Mouse (Mus musculus): Measurements from ENCODE around the gene Rnaseh2c. TPM values are rescaled to one million over a fixed set of nuclear protein-coding genes. Genes with fewer than 3 reads are reported as not detected.
A peak's percentile ranks its signal among the peaks of the same experiment; 100 is the strongest.

Rnaseh2c gene
- total RNA-seq, 2 experiments from 2014 or later = 42.4 to 53.6 TPM

DNA sequence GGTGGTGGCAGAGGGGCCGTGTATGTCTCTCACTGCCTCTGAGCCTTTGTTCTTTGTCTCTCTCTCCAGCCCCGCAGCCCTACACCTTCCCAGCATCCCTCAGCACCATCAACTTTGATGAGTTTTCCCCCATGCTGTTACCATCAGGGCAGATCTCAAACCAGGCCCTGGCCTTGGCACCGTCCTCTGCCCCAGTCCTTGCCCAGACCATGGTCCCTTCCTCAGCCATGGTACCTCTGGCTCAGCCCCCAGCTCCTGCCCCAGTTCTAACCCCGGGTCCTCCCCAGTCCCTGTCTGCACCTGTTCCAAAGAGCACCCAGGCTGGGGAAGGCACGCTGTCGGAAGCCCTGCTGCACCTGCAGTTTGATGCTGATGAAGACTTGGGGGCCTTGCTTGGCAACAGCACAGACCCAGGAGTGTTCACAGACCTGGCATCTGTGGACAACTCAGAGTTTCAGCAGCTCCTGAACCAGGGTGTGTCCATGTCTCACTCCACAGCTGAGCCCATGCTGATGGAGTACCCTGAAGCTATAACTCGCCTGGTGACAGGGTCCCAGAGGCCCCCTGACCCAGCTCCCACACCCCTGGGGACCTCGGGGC is 45.2 kb downstream of the Rnaseh2c start:
- peak; percentile 19 for DNase-seq
- intact Hi-C loops (cut with DNase I) = no loop called here
- H3K27ac ChIP-seq = no peak overlapping the region
- TF ChIP-seq CTCF (IDR thresholded peaks at IDR 0.05) = no peak
- H3K4me3 ChIP-seq = no peak overlapping the region

DNA sequence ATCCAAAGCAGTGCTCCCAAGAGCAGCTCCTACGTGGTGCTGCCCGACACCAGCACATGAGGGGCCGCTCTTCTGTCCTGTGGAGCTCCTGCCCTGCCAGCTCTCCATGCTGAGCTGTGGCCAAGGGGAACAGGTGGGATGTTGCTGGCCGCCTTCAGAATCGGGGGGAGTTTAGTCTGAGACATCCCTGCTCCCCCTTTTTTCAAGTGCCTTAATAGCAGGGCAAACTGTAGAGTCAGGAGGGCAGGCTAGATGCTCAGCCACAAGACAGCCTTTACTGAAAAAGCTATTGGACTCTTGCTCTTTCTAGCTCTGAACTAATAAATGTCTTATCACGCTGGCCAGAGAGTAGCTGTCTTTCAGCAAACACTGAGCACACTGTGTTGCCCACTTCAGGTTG is 46.1 kb downstream of the Rnaseh2c start:
- H3K27ac ChIP-seq = peak overlapping the region; percentile 86
- DNase-seq = peak; percentile 13
- no peak overlapping the region for H3K4me3 ChIP-seq
- intact Hi-C loops (cut with DNase I) = no loop called here
- no peak for TF ChIP-seq CTCF (IDR thresholded peaks at IDR 0.05)

DNA sequence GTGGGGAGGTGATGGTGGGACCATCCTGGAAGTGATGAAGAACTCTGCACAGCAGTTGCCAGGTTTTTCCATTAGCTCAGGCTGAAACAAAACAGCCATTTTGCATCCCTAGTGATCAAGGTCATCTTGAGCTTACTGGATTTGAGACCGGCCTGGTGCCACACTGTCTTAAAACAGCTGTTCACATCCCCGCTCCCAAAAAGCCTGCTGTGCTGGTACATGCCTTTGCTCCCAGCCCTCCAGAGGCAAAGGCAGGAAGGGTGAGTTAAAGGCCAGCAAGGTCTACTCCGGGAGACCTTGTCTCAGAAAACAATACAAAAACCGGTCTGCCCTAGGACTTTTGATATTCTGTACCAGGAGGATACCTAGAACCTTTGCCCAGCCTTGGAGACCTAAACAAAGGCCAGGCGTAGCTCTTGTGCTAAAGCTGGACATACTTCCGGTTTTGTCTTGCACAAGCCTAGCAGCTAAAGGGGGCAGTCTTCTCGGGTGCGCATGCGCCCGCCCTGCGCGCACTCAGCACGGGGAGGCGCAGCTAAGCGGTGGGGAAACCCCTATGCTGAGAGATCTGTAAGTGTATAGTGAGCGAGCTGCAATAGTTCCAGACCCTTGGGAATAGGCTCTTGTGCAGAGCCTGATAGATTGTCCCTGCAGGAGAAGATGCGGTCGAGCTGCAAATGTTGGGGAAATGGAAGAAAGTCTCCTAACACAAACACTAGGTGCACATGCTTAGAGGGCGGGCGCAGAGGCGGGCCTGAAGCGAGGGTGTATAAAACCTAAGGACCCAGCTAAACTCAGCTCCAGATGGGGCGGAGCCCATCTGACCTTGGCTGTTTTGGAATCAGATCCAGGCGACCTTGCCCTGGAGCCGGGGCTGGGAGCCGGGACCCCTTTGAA is 47.0 kb downstream of the Rnaseh2c start:
- peak; percentile 88 for DNase-seq
- intact Hi-C loops (cut with DNase I) = no loop called here

DNA sequence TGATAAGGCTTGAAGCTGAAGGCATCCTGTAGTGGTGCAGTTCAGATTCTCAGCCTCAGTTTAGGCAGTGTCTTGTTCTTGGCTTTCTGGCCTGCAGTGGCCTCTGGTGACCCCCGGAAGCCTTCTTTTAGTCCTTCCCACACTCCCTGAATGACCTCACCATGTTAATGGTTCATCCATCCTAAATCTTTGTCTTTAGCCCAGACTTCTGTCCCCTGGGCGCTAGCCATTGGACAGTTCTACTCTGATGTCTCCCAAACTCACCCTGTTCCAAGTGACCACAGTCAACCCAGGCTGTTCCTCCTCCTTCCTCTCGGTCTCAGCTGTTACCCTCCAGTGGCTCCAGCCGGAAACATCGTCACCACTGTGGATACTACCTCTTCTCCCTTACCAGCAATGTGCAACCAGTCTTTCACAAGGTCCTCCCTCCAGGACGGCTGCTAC is 47.6 kb downstream of the Rnaseh2c start:
- Histone ChIP-seq H3K4me3 (peak overlapping the region; percentile 69), H3K27ac (peak overlapping the region; percentile 86)
- DNase-seq = peak; percentile 76
- intact Hi-C loops (cut with DNase I) = no loop called here
- no peak for TF ChIP-seq CTCF (IDR thresholded peaks at IDR 0.05)

More for the DNA sequence above, 47.0 kb downstream of the Rnaseh2c start:
- H3K27ac ChIP-seq = peak overlapping the region; percentile 86
- TF ChIP-seq CTCF (IDR thresholded peaks at IDR 0.05) = peak; percentile 35; the same call in 1 of the 2 replicates
- H3K4me3 ChIP-seq = peak overlapping the region; percentile 69

DNA sequence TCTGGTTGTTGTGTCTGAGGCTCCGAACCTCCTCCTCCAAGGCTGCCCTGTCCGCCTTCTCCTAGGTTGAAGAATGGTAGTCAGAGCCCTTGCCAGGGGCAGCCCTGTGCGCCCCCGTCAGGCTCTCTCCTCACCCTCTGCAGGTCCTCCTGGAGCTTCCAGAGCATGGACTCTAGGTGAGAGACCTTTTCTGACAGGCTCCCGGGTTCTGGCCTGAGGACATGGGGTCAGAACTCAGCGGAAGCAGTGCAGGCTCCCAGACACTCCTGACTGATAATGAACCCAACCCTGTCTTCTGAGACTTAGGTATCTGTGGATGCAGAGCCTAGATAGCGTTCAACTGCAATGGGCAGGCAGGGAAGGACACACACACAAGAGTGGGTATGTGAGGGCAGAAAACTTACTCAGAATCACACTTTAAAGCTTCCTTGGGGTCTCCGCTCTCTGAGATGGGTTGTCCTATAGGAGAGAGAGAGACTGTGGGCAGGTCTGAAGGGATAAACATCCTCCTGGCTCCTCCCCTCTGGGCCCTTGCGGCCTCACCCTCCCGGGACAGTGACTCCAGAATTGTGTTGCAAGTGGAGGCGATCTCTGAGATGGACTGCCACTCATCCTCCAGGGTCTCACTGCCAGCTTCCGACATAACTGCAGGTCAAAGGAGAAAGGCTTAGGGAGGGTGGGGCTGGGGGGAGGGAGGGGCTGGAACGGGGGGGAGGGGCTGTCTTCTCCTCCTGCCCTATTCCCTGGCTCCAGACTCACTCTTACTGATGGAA is 50.0 kb downstream of the Rnaseh2c start:
- H3K27ac ChIP-seq = peak overlapping the region; percentile 28
- intact Hi-C loops (cut with DNase I) = no loop called here
- DNase-seq = peak; percentile 22
- H3K4me3 ChIP-seq = no peak overlapping the region
- no peak for TF ChIP-seq CTCF (IDR thresholded peaks at IDR 0.05)

DNA sequence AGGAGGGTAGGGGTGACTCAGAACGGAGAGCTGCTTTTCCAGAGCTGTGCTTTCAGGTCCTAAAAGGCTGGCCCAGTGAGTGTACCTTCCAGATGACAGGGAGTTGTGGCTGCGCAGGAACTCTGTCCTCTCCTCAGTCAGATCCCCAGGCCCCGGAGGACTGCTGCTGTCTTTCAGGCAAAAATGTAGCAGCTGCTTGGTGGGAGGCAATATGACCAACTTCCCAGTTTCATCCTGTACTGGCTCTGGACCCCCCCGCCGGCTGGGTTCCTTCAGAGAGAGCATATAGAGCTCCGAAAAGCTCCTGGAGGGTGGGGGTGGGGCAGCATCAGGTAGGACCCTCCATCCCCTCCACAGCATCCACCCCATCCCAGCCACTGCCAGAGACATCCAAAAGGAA is 50.9 kb downstream of the Rnaseh2c start:
- intact Hi-C loops (cut with DNase I) = no loop called here
- DNase-seq = peak; percentile 18
- TF ChIP-seq CTCF (IDR thresholded peaks at IDR 0.05) = no peak
- Histone ChIP-seq H3K4me3 (no peak overlapping the region), H3K27ac (no peak overlapping the region; the same call in 1 of the 2 replicates)

DNA sequence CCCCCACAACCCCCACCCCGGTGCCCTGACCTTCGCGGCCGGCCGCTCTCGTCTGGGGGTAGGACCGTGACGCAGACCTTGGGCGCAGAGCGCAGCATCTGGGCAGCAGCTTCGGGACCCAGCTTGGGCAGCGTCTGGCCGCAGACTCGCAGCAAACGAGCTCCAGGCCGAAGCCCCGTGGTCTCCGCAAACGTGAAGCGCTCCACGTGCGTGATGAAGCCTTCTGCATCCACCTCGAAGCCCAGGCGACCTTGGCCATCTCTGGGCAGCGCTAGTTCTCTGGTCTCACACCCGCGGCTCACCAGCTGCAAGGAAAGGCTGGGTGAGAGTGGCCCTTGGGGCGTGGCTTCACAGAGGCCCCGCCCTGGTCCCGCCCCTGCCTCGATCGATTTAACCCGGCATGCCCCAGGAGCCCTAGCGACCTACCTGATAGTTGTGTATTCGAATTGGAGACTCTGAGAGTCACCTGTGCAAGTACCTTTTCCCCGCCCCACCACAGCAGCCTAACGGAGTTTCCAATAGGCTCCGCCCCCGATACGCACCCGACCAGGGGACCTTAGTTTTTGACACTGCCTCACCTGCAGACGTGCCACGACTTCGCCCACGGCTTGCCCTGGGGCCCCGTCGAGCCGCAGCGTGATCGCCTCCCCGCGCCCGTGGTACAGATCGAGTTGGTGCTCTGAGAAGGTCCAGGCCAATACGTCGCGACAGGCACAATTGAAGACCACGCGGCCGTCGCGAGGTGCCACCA is 52.5 kb downstream of the Rnaseh2c start:
- intact Hi-C loops (cut with DNase I) = no loop called here
- peak overlapping the region; percentile 53 for H3K4me3 ChIP-seq
- no peak overlapping the region for H3K27ac ChIP-seq
- TF ChIP-seq CTCF (IDR thresholded peaks at IDR 0.05) = no peak
- peak; percentile 29 for DNase-seq

DNA sequence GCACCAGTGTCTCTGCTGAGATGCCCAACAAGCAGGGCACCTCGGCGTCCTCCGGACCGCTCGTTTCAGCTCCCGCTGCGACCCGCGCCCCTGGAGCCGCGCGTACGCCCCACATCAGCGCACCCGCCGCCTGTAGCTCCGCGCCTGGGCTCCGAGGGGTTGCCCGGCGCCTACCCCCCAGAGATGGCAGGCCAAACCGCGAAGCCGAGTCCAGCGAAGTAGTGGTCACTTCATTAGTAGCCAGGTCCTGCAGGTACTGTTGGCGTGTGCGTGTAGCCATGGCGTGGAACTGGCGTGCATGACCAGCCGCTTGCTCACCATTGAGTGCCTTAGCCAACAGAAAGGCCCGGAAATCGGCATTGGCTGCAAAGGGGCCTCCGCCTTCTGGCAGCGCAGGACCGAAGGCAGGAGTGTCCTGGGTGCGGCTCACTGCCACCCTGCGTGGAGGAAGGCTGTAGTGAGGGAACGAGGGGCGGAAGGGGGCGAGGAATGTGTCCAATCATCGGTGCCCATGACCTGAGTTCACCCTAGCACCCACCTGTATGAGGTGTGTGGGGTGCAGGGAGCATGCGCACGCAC is 53.1 kb downstream of the Rnaseh2c start:
- intact Hi-C loops (cut with DNase I) = no loop called here
- TF ChIP-seq CTCF (IDR thresholded peaks at IDR 0.05) = no peak
- H3K27ac ChIP-seq = no peak overlapping the region
- peak overlapping the region; percentile 53 for H3K4me3 ChIP-seq
- DNase-seq = peak; percentile 20

Other genes with a start within 250 kb of the Rnaseh2c start
- gene Eif1ad, start 235.1 kb upstream of the Rnaseh2c start, total RNA-seq (2021) = 10 to 100 TPM; 15.7 to 17.9 TPM
- gene Banf1, start 234.7 kb upstream of the Rnaseh2c start, total RNA-seq (2021) = 100 to 1,000 TPM; 122 to 144 TPM
- gene Sart1, start 213.2 kb upstream of the Rnaseh2c start, total RNA-seq (2021) = 10 to 100 TPM; 40.1 to 50.3 TPM
- gene Tsga10ip, start 199.3 kb upstream of the Rnaseh2c start, total RNA-seq (2021) = 1 to 10 TPM; 1.3 to 2.7 TPM
- 100 to 1,000 TPM; 503 to 688 TPM for gene Drap1, start 176.9 kb upstream of the Rnaseh2c start, total RNA-seq (2021)
- gene AI837181, start 176.7 kb upstream of the Rnaseh2c start, total RNA-seq (2021) = 10 to 100 TPM; 34.0 to 38.0 TPM
- not detected for gene Fosl1, start 154.3 kb upstream of the Rnaseh2c start, total RNA-seq (2021)
- 1 to 10 TPM; 3.9 to 7.2 TPM for gene Ccdc85b, start 144.0 kb upstream of the Rnaseh2c start, total RNA-seq (2021)
- 10 to 100 TPM; 33.9 to 35.8 TPM for gene Fibp, start 141.3 kb upstream of the Rnaseh2c start, total RNA-seq (2021)
- not detected for gene Ctsw, start 133.4 kb upstream of the Rnaseh2c start, total RNA-seq (2021)
- 1 to 10 TPM; 3.4 to 6.6 TPM for gene Efemp2, start 127.9 kb upstream of the Rnaseh2c start, total RNA-seq (2021)
- 10 to 100 TPM; 20.1 to 23.3 TPM for gene Mus81, start 113.5 kb upstream of the Rnaseh2c start, total RNA-seq (2021)
- 10 to 100 TPM; 52.8 to 72.0 TPM for gene Cfl1, start 111.4 kb upstream of the Rnaseh2c start, total RNA-seq (2021)
- gene 1700020D05Rik, start 98.1 kb upstream of the Rnaseh2c start, total RNA-seq (2021) = 1 to 10 TPM in 1 of 2 experiments, under 1 TPM in 1; 0.92 to 1.6 TPM
- 1 to 10 TPM; 5.8 to 8.0 TPM for gene Snx32, start 91.3 kb upstream of the Rnaseh2c start, total RNA-seq (2021)
- not detected for gene Ovol1, start 41.2 kb upstream of the Rnaseh2c start, total RNA-seq (2021)
- gene Ap5b1, start 33.8 kb upstream of the Rnaseh2c start, total RNA-seq (2021) = 1 to 10 TPM; 2.0 to 2.3 TPM
- 10 to 100 TPM; 20.9 to 23.7 TPM for gene Kat5, start 8.4 kb downstream of the Rnaseh2c start, total RNA-seq (2021)
- 10 to 100 TPM; 14.6 to 14.7 TPM for gene Rela, start 35.6 kb downstream of the Rnaseh2c start, total RNA-seq (2021)
- 10 to 100 TPM in 1 of 2 experiments, 1 to 10 TPM in 1; 10.0 to 11.0 TPM for gene Sipa1, start 61.8 kb downstream of the Rnaseh2c start, total RNA-seq (2021)
- gene Map3k11, start 86.9 kb downstream of the Rnaseh2c start, total RNA-seq (2021) = 10 to 100 TPM in 1 of 2 experiments, 1 to 10 TPM in 1; 8.7 to 11.8 TPM
- gene Pcnx3, start 87.0 kb downstream of the Rnaseh2c start, total RNA-seq (2021) = 10 to 100 TPM; 12.6 to 14.0 TPM
- gene Kcnk7, start 102.5 kb downstream of the Rnaseh2c start, total RNA-seq (2021) = not detected
- 100 to 1,000 TPM; 218 to 220 TPM for gene Ehbp1l1, start 124.4 kb downstream of the Rnaseh2c start, total RNA-seq (2021)
- 10 to 100 TPM; 22.2 to 22.6 TPM for gene Fam89b, start 127.8 kb downstream of the Rnaseh2c start, total RNA-seq (2021)
- gene Ltbp3, start 139.0 kb downstream of the Rnaseh2c start, total RNA-seq (2021) = 10 to 100 TPM; 32.4 to 44.6 TPM
- gene Scyl1, start 169.5 kb downstream of the Rnaseh2c start, total RNA-seq (2021) = 10 to 100 TPM; 71.2 to 78.6 TPM